Mouse (Mus musculus) erythroblast, embryonic 14.5 days (primary cell): ENCODE results near the gene Gtf3c3.

Experiments
- GATA1 ChIP-seq: IDR thresholded peaks from 2 replicates; pipeline ENCODE4 v1.6.1; 2012; ENCODE audit warnings: low read length, inconsistent platforms, mixed read lengths
- TAL1 ChIP-seq: IDR thresholded peaks from 3 replicates; pipeline ENCODE4 v1.6.1; 2012; ENCODE audit warnings: low read length, inconsistent platforms, mixed read lengths

GRCm38 (mm10) chr1:54467366-54467765 is 28.6 kb upstream of the Gtf3c3 start:
- TF ChIP-seq GATA1 = no peak
- TF ChIP-seq TAL1 = no peak
